Mouse (Mus musculus) brain, embryonic 14.5 days (tissue): ENCODE measurements around the gene Osbpl9.

ENCODE experiments used
- CTCF ChIP-seq: fragments of 200-500 bp; IDR thresholded peaks from 2 replicates; pipeline ENCODE4 v1.5.1; 2012; ENCODE audit warnings: inconsistent platforms, mild to moderate bottlenecking, moderate library complexity, borderline replicate concordance; ENCODE audit not compliant: insufficient read depth, insufficient read length; ENCODE audit errors: extremely low read depth
- POLR2A ChIP-seq: fragments of 200-500 bp; IDR thresholded peaks from 2 replicates; pipeline ENCODE4 v1.6.1; 2012; ENCODE audit warnings: mild to moderate bottlenecking, inconsistent platforms, borderline replicate concordance; ENCODE audit not compliant: poor library complexity, insufficient read depth, insufficient read length, severe bottlenecking; ENCODE audit errors: extremely low read depth

- no peak for TF ChIP-seq CTCF
- no peak for TF ChIP-seq POLR2A
Measured at GRCm38 (mm10) chr4:109072891-109073290, 129.2 kb downstream of the Osbpl9 start.
